Mouse (Mus musculus): Measurements from ENCODE around the gene Msantd2.
A peak's percentile ranks its signal among the peaks of the same experiment; 100 is the strongest.

Msantd2 gene

GRCm38 (mm10) chr9:37488611-37489396, at the start of gene Msantd2:
Gene Msantd2, plus strand, starts transcription at chr9:37489319.
- peak; percentile 68 for DNase-seq (ENCODE audit: low spot score)

- DNase-seq (ENCODE audit: low spot score): no peak
These were observed 36.7 kb upstream of the Msantd2 start for GRCm38 (mm10) chr9:37452401-37452800.

- no peak for DNase-seq (ENCODE audit: low spot score)
These were observed 35.8 kb upstream of the Msantd2 start for GRCm38 (mm10) chr9:37453328-37453727.

GRCm38 (mm10) chr9:37454011-37454492, 35.1 kb upstream of the Msantd2 start:
- no peak for DNase-seq (ENCODE audit: low spot score)

GRCm38 (mm10) chr9:37454991-37455390, 34.1 kb upstream of the Msantd2 start:
- no peak for DNase-seq (ENCODE audit: low spot score)

- no peak for DNase-seq (ENCODE audit: low spot score)
These were observed 33.3 kb upstream of the Msantd2 start for GRCm38 (mm10) chr9:37455868-37456267.

- DNase-seq (ENCODE audit: low spot score): no peak
These were observed 32.6 kb upstream of the Msantd2 start for GRCm38 (mm10) chr9:37456481-37456910.

- DNase-seq (ENCODE audit: low spot score): no peak
These were observed 32.0 kb upstream of the Msantd2 start for GRCm38 (mm10) chr9:37457151-37457550.

- DNase-seq (ENCODE audit: low spot score): no peak
These were observed 29.5 kb upstream of the Msantd2 start for GRCm38 (mm10) chr9:37459665-37460042.

- DNase-seq (ENCODE audit: low spot score): no peak
These were observed 28.8 kb upstream of the Msantd2 start for GRCm38 (mm10) chr9:37460043-37460960.

GRCm38 (mm10) chr9:37460961-37461340, 28.2 kb upstream of the Msantd2 start:
- DNase-seq (ENCODE audit: low spot score): no peak

- DNase-seq (ENCODE audit: low spot score): no peak
These were observed 27.5 kb upstream of the Msantd2 start for GRCm38 (mm10) chr9:37461571-37461970.

- no peak for DNase-seq (ENCODE audit: low spot score)
These were observed 26.4 kb upstream of the Msantd2 start for GRCm38 (mm10) chr9:37462764-37463163.

GRCm38 (mm10) chr9:37473611-37474125, 15.5 kb upstream of the Msantd2 start:
- no peak for DNase-seq (ENCODE audit: low spot score)

GRCm38 (mm10) chr9:37474923-37475322, 14.2 kb upstream of the Msantd2 start:
- no peak for DNase-seq (ENCODE audit: low spot score)

GRCm38 (mm10) chr9:37485146-37485545, 4.0 kb upstream of the Msantd2 start:
- no peak for DNase-seq (ENCODE audit: low spot score)

- no peak for DNase-seq (ENCODE audit: low spot score)
These were observed 1.1 kb upstream of the Msantd2 start for GRCm38 (mm10) chr9:37488041-37488440.

GRCm38 (mm10) chr9:37489446-37490120, 464 bp downstream of the Msantd2 start:
- peak; percentile 9 for DNase-seq (ENCODE audit: low spot score)

GRCm38 (mm10) chr9:37495761-37496160, 6.6 kb downstream of the Msantd2 start:
- DNase-seq (ENCODE audit: low spot score): no peak

GRCm38 (mm10) chr9:37496325-37496724, 7.2 kb downstream of the Msantd2 start:
- no peak for DNase-seq (ENCODE audit: low spot score)

- no peak for DNase-seq (ENCODE audit: low spot score)
These were observed 11.1 kb downstream of the Msantd2 start for GRCm38 (mm10) chr9:37500201-37500600.

- no peak for DNase-seq (ENCODE audit: low spot score)
These were observed 12.1 kb downstream of the Msantd2 start for GRCm38 (mm10) chr9:37501170-37501569.

All from spleen, adult 12 weeks (tissue).